Mouse (Mus musculus) forebrain, embryonic 16.5 days (tissue): Measurements from ENCODE around the gene Map4k5. TPM values are rescaled to one million over a fixed set of nuclear protein-coding genes. Genes with fewer than 3 reads are reported as not detected.
A peak's percentile ranks its signal among the peaks of the same experiment; 100 is the strongest.

Experiments used
- ATAC-seq: fragments of 200-750 bp; cut with Nextera tagmentation; 2 replicates; pipeline ENCODE4 v1.8.0; 2017; ENCODE audit warnings: mild to moderate bottlenecking, moderate library complexity
- H3K27ac ChIP-seq: fragments of 300-500 bp; sonication (generic); 2 replicates; pipeline ENCODE4 v1.5.1; 2014; ENCODE audit warnings: low read length, control low read depth
- H3K27me3 ChIP-seq: fragments of 300-500 bp; sonication (generic); replicated peaks from 2 replicates; pipeline ENCODE4 v1.6.1; 2014; ENCODE audit warnings: low read length; ENCODE audit not compliant: control insufficient read depth, insufficient read depth
- H3K36me3 ChIP-seq: fragments of 300-500 bp; sonication (generic); 2 replicates; pipeline ENCODE4 v1.6.1; 2014; ENCODE audit not compliant: control insufficient read depth, insufficient read depth
- H3K4me1 ChIP-seq: fragments of 300-500 bp; sonication (generic); replicated peaks from 2 replicates; pipeline ENCODE4 v1.6.1; 2014; ENCODE audit warnings: low read length; ENCODE audit not compliant: control insufficient read depth, insufficient read depth
- H3K4me2 ChIP-seq: fragments of 300-500 bp; sonication (generic); 2 replicates; pipeline ENCODE4 v1.6.1; 2014; ENCODE audit warnings: mild to moderate bottlenecking, low read length, control low read depth
- H3K4me3 ChIP-seq: fragments of 300-500 bp; sonication (generic); replicated peaks from 2 replicates; pipeline ENCODE4 v1.5.1; 2014; ENCODE audit warnings: mild to moderate bottlenecking, low read length, control low read depth
- H3K9ac ChIP-seq: fragments of 300-500 bp; sonication (generic); replicated peaks from 2 replicates; pipeline ENCODE4 v1.6.1; 2014; ENCODE audit warnings: low read depth, low read length, control low read depth
- H3K9me3 ChIP-seq: fragments of 300-500 bp; sonication (generic); 2 replicates; pipeline ENCODE4 v1.6.1; 2016; ENCODE audit warnings: low read length; ENCODE audit not compliant: control insufficient read depth
- WGBS: fragments of 180-500 bp; shearing (Covaris S2); extraction: QIAGEN DNeasy Blood & Tissue Kit; methylation state at CpG from one replicate; pipeline ENCODE4 v1.1.7; 2014; 5-methylcytosine and 5-hydroxymethylcytosine counted together
- polyA plus RNA-seq: library from polyadenylated mRNA; unstranded; fragments of >200 nt; fragmentation: Nextera tagmentation; extraction: Ambion mirVana; gene quantifications from 2 replicates; pipeline ENCODE4 v1.2.1, GENCODE M21; 2015

Map4k5 gene
- polyA plus RNA-seq, 1 experiment from 2014 or later: 34.5 TPM

DNA sequence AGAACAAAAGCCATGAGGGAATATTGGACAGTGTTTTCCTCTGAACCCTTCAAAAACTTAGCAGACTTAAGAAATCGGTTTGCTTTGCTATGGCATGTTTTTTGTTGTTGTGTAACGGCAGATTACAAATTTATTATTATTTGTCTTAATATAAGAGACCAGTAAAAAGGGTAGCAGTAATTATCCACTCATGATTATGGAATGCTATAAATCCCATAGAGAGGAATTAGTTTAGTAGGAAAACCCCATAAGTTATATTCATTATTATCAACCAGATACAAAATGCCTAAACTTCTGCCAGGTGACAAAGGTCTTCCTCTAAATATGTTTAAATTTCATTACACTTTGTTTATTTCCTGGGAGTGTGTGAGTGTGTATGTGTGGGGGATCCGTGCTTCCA is 1.3 kb downstream of the Map4k5 start:
- no peak for ATAC-seq
- 34% methylated on average over 3 of the region's 3 CpGs for whole genome bisulfite sequencing
- Histone ChIP-seq H3K4me2 (peak overlapping the region; percentile 83), H3K36me3 (no peaks in the 10 kb centered on the region), H3K4me1 (peaks cover 29% of the 10 kb centered on the region), H3K4me3 (peak overlapping the region; percentile 94), H3K9me3 (no peaks in the 10 kb centered on the region), H3K27ac (peak overlapping the region; percentile 94; the same call in 1 of the 2 replicates), H3K27me3 (no peaks in the 10 kb centered on the region), H3K9ac (peak overlapping the region; percentile 99)

DNA sequence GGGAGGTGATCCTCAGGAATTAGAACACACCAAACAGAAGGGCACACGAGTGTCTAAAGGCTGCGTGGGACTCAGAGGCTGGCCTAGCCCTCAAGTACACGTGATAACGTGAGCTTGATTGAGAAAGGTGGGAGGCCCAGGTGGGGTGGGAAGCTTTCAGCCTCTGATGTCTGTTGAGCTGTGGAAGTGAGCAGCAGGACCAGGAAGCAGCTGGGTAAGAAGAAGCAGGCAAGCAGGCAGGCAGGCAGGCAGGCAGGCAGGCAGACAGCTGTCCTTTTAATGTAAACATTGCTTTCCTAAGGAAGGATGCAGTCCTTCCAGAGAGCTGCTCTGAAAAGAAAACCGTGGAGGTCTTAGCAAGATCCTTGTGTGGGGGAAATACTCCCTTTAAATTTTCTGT is 2.5 kb downstream of the Map4k5 start:
- WGBS: 21% methylated on average over 5 of the region's 5 CpGs
- H3K27me3 ChIP-seq: no peaks in the 10 kb centered on the region
- H3K4me3 ChIP-seq: no peak overlapping the region
- H3K4me2 ChIP-seq: peak overlapping the region; percentile 83
- no peak for ATAC-seq
- H3K4me1 ChIP-seq: peaks cover 29% of the 10 kb centered on the region
- H3K9me3 ChIP-seq: no peaks in the 10 kb centered on the region
- H3K27ac ChIP-seq: no peak overlapping the region
- no peak overlapping the region for H3K9ac ChIP-seq
- H3K36me3 ChIP-seq: no peaks in the 10 kb centered on the region

GRCm38 (mm10) chr12:69890051-69890450 is 2.9 kb downstream of the Map4k5 start:
- no peak overlapping the region for H3K4me3 ChIP-seq
- H3K9ac ChIP-seq: peak overlapping the region; percentile 29; the same call in 1 of the 2 replicates
- ATAC-seq: no peak

DNA sequence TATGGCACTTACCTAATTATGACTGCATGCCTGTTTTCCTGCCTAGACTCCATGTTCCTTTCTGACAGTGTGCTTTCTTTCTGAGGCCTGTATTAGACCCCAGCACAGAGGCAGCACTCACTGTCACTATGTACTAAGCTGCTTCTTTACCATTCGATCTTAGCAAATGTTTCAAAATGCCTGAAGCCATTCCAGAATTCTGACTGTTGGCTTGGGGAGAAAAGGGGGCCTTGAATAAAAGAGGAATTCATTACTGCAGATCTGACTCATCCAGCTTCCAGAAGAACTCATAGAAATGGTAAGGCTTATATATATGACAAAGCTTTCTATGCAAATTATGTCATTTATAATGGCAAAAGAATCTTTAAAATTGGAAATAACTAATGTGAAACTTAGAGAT is 4.7 kb downstream of the Map4k5 start:
- 44% methylated on average over 1 of the region's 1 CpGs for WGBS
- ATAC-seq: no peak

More at GRCm38 (mm10) chr12:69890051-69890450, 2.9 kb downstream of the Map4k5 start:
- Histone ChIP-seq H3K36me3 (no peaks in the 10 kb centered on the region), H3K4me1 (peaks cover 29% of the 10 kb centered on the region), H3K9me3 (no peaks in the 10 kb centered on the region), H3K27me3 (no peaks in the 10 kb centered on the region), H3K27ac (no peak overlapping the region), H3K4me2 (peak overlapping the region; percentile 35)
- 39% methylated on average over 6 of the region's 6 CpGs for WGBS

GRCm38 (mm10) chr12:69887776-69888175 is 5.2 kb downstream of the Map4k5 start:
- H3K4me1 ChIP-seq: peaks cover 24% of the 10 kb centered on the region
- no peak overlapping the region for H3K9ac ChIP-seq
- no peak overlapping the region for H3K4me3 ChIP-seq
- no peak overlapping the region for H3K27ac ChIP-seq
- H3K9me3 ChIP-seq: no peaks in the 10 kb centered on the region
- WGBS: 90% methylated on average over 6 of the region's 6 CpGs
- no peaks in the 10 kb centered on the region for H3K27me3 ChIP-seq
- H3K4me2 ChIP-seq: no peak overlapping the region
- H3K36me3 ChIP-seq: no peaks in the 10 kb centered on the region
- ATAC-seq: no peak

More for the DNA sequence above, 4.7 kb downstream of the Map4k5 start:
- H3K27me3 ChIP-seq: no peaks in the 10 kb centered on the region
- no peak overlapping the region for H3K9ac ChIP-seq
- H3K4me3 ChIP-seq: no peak overlapping the region
- H3K9me3 ChIP-seq: no peaks in the 10 kb centered on the region
- H3K36me3 ChIP-seq: no peaks in the 10 kb centered on the region
- H3K4me1 ChIP-seq: peaks cover 25% of the 10 kb centered on the region
- H3K27ac ChIP-seq: no peak overlapping the region
- no peak overlapping the region for H3K4me2 ChIP-seq

- 94% methylated on average over 5 of the region's 5 CpGs for WGBS
- Histone ChIP-seq H3K9me3 (no peaks in the 10 kb centered on the region), H3K27ac (no peak overlapping the region), H3K36me3 (no peaks in the 10 kb centered on the region), H3K4me3 (no peak overlapping the region), H3K9ac (no peak overlapping the region), H3K27me3 (no peaks in the 10 kb centered on the region), H3K4me2 (no peak overlapping the region), H3K4me1 (peaks cover 18% of the 10 kb centered on the region)
- ATAC-seq: no peak
Observed at GRCm38 (mm10) chr12:69885170-69885923, 7.7 kb downstream of the Map4k5 start.

DNA sequence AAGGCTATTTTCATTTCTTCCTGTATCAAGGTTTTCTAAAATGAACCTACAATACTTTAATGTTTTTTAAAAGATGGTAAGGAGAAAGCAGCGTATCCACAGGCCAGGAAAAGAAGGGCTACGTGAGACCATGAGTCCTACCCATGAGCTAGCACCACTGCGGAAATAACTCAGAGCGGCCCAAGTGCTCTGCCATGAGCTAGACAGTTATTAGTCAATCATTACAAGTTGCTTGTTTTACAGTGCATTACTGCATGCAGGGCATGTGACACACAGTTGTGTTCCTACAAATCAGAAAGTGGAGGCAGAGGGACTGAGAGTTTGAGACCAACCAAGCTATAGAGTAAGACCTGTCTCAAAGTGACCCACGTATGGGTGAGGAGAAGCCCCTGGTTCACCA is 8.9 kb downstream of the Map4k5 start:
- Histone ChIP-seq H3K27ac (no peak overlapping the region), H3K36me3 (no peaks in the 10 kb centered on the region), H3K4me1 (peaks cover 13% of the 10 kb centered on the region), H3K9me3 (no peaks in the 10 kb centered on the region), H3K4me2 (no peak overlapping the region), H3K9ac (no peak overlapping the region), H3K4me3 (no peak overlapping the region), H3K27me3 (no peaks in the 10 kb centered on the region)
- no peak for ATAC-seq
- 96% methylated on average over 5 of the region's 5 CpGs for WGBS

GRCm38 (mm10) chr12:69881198-69881905 is 11.6 kb downstream of the Map4k5 start:
- Histone ChIP-seq H3K36me3 (no peaks in the 10 kb centered on the region), H3K9me3 (no peaks in the 10 kb centered on the region), H3K27me3 (no peaks in the 10 kb centered on the region), H3K4me2 (no peak overlapping the region), H3K4me1 (peaks cover 9% of the 10 kb centered on the region; the same call in 1 of the 2 replicates), H3K27ac (no peak overlapping the region), H3K9ac (no peak overlapping the region), H3K4me3 (no peak overlapping the region)
- WGBS: 29% methylated on average over 10 of the region's 10 CpGs
- no peak for ATAC-seq

GRCm38 (mm10) chr12:69879739-69880138 is 13.3 kb downstream of the Map4k5 start:
- Histone ChIP-seq H3K36me3 (no peaks in the 10 kb centered on the region), H3K27ac (no peak overlapping the region), H3K27me3 (no peaks in the 10 kb centered on the region), H3K4me2 (no peak overlapping the region), H3K4me1 (peaks cover 9% of the 10 kb centered on the region; the same call in 1 of the 2 replicates), H3K9ac (no peak overlapping the region), H3K4me3 (no peak overlapping the region), H3K9me3 (no peaks in the 10 kb centered on the region)
- WGBS: 13% methylated on average over 6 of the region's 6 CpGs
- no peak for ATAC-seq
